Mouse (Mus musculus): ENCODE results near the gene Rrn3.
A peak's percentile ranks its signal among the peaks of the same experiment; 100 is the strongest.
"Not testable (repeated sequence)": the region's sequence is repeated elsewhere in the genome, so short reads cannot be mapped to it uniquely, and the experiment has no call there.

Gene Rrn3

DNA sequence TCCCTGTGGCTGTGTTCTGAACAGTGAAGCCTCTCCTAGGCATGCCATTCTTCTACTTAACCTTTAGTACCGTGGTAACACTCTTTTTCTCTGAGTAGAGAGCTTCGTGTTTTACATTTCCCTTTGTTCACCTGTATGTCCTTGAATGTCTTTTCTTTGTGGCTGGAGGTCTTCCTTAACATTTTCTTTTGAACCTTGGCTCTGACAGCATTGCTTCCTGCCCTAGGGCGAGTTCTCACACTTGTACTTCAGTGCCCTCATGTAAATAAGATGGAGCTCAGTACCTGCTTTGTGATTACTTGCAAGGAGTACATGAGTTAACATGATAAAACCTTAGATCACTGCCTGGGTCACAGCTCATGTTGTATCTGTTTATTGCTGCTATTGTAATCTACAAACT, 5.4 kb downstream of the Rrn3 start:
- no peak for DNase-seq (ENCODE audit: low spot score)

DNA sequence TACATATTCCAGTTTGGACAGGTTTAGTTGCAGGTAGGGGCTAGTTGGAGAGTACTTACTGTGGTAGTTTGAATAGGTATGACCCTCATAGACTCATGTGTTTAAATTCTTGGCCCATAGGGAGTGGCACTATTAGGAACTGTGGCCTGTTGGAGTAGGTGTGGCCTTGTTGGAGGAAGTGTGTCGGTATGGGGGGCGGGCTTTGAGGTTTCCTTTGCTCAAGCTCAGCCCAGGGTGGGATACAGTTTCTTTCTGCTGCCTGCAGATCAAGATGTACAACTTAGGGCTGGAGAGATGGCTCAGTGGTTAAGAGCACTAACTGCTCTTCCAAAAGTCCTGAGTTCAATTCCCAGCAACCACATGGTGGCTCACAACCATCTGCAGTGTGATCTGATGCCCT, 12.9 kb downstream of the Rrn3 start:
- not testable (repeated sequence) for DNase-seq (ENCODE audit: low spot score)

DNA sequence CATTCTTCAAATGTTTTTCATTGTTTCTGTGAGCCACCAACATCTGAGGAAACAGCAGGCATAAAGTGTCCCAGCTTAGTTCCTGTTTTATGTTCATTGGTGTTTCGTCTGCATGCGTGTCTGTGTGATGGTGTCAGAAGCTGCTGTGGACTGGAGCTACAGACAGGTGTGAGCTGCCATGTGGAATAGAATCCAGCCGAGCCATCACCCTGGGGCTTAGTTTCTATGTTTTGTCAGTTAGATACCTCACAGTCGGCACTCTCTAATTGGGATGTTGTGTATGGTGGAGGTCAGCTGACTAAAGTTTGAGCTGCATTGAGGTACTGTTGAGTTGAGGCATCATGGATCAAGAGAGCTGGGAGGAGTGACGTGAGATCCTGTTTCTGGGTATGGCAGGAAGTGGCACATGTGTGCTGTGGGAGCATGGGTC, 16.3 kb downstream of the Rrn3 start:
- no peak for DNase-seq (ENCODE audit: low spot score)

DNA sequence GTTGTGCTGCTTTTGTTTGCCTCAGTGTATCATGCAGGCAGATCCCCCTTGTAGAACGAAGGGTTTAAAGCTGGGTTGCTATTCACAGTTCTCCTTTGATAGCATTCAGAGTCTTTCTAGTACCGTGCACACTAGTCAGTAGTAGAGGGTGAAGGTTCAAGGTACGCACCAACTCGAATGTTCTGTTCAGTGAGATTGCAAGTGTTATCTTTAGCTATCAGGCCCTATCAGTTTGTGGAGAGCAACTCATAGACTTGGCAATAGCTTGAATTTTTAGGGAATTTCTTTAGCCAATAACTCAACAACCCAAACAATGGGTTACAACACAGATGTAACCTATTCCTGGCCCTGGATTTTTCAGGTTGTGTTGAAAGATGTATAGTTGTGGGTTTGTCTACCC, 20.7 kb downstream of the Rrn3 start:
- no peak for DNase-seq (ENCODE audit: low spot score)

DNA sequence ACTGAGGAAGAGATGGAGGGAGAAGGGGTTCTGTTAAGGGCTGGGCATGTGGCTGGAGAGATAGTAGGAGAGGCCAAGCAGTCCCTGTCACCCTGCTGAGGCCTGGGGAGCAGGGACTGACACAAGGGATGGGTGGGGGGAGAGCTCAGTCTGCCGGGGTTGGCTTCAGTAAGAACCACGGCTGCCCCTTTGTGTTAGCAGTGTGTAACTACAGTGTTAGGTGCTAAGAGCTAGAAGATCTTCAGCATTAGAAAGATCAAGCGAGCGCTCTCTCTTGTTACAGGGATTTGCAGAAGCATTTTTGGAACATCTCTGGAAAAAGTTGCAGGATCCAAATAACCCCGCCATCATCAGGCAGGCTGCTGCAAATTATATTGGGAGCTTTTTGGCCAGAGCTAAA, 24.2 kb downstream of the Rrn3 start:
- DNase-seq (ENCODE audit: low spot score) = no peak

DNA sequence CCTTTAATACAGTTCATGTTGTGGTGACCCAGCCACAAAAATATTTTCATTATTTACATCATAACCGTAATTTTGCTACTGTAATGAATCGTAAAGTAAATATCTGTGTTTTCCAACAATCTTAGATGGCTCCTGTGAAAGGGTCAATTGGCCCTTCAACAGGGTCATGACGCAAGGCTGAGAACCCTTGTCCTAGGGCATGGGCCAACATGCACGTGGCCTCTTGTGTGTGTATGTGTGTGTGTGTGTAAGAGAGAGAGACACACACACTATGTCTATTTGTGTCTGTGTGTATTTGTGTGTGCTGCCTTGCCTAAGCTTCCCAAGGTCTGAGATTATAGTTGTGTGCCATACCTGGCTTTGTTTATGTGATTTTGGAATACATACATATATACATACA, 27.1 kb downstream of the Rrn3 start:
- no peak for DNase-seq (ENCODE audit: low spot score)

DNA sequence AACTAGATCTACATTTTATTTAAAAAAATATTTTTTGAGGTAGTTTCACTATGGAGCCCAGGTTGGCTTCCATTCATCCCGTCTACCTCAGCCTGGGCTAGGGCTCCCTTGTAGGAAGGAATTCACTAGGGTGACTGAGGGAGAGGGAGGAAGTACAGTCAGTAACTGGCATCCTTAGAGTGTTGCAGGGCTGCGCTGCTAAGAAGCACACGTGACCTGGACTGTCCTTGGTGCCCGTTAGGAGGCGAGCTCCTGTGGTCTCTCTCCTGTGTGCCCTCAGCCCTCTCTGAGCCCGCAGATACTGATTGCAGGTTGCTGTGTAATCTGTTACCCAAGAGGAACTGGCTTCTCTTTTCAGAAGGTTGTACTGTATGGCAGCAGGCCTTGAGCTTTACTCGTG, 27.9 kb downstream of the Rrn3 start:
- no peak for DNase-seq (ENCODE audit: low spot score)

DNA sequence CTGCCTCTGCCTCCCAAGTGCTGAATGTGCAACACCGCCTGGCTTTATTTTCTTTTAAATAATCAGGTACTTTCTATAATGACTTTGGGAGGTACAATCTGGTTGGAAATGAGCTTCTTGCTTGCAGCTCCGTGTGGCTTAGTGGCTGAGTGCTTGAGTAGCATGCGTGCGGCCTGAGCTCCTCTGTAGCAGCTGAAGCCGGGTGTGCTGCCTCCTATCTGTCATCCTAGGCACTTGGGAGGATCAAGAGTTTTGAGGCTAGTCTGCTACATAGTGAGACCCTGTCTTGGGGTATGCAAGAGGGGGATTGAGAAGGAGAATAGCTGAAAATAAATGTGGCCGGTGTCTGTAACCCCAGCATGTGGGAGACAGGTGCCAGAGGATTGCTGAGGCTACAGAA, 31.6 kb downstream of the Rrn3 start:
- DNase-seq (ENCODE audit: low spot score) = no peak

DNA sequence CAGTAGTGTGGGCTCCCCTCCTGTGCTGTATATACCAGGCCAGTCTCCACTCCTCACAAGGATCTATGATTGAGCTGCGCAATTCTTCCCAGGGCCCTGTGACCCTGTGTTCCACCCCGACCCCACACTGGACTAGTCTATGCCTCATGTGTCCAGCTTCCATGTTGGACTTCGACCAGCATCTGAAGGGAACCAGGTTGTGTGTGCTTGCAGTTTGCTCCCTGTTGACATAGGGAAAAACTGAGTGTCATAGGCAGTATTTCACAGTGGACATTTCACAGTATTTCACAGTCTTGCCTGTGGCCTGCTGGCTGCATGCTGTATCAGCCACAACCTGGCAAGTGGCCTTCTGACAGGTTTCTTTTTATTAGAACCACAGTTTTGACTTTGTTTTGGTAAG, 32.7 kb downstream of the Rrn3 start:
- no peak for DNase-seq (ENCODE audit: low spot score)

DNA sequence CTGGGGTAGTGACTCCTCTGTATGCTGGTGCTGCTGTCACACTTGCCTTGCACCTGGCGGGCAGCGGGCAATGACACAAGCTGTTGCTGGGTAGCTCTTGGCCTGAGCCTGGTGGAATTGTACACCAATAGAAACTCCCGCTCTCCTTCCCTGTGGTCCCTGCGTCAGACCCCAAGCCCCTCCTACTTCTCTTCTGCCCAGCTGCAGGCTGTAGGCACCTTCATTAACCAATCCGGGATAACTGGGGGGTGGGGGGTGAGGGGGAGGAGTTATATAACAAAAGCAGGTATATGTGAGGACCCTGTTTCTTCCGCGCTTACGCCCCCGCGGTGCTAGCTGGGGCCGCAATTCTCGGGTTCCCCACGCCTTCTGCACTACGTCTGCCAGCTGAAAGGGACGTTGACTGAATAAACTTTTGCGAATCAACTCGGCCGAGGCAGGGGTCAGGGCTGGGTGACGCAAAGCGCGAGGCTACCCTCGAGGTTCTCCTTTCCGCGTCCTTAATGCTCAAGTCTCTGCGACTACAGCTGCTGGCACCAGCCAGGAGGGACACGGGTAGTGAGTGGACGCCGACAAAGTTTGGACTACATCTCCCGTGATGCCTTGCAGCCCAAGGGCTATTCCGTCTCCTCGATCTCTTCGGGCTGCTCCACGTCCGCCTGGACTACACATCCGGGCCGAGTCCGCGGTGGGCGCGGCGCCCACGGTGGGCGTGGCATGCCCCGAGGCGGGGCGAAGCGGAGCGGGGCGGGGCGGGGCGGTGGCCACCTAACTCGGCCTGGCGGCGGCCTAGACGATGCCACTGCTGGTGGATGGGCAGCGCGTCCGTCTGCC, 38.3 kb downstream of the Rrn3 start, which contains the start of gene Ntan1:
Gene Ntan1 (plus strand): TSS at position 286 of the 834 bp plus-strand sequence.
- DNase-seq (ENCODE audit: low spot score) = peak; percentile 96

DNA sequence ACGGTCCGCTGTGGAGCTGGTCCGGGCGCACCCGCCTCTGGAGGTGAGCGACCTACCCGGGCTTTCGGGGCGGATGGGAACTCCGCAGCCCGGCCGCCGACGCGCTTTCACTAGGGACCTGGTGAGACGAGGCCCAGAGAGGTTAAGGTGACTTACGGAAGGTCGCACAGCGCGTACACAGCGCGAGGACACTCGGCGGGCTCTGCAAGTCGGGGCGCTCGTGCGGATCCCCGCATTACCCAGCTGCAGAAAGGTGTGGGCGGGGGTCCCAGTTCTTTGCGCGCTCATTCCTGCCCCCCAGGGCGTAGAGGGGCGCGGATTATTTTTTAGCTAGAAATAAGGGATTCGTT, 38.9 kb downstream of the Rrn3 start:
- DNase-seq (ENCODE audit: low spot score) = no peak

DNA sequence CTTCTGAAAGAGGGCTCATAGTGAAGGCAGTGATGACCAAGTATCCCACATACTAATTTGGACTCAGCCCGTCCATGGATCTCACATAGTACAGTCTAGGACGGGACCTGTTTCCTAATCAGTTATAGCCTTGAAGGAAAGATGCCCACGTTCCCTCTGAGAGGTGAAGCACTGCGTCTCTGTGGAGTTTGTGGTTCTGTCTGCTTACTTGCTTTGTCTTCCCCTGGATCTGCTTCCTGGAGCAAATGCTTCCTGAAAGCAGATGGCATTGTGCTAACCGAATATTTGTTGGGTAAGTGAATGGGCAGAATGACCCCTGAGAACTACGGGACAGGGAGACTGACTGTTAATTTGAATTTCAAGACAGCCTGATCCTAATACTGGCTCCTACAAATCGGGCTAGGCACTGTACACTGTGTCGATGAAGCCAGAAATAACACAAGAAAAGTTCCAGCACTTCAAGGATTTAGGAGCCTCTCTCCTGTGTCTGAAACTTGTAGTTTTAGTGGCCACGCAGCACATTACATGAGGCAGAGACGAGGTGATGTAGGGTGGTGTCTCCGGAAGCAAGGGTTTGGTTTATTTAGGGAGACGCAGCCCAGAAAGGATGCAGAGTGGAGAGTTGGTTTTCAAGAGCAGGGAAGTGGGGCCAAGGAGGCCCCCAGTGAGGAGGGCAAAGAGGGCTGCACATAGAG, 39.4 kb downstream of the Rrn3 start:
- no peak for DNase-seq (ENCODE audit: low spot score)

DNA sequence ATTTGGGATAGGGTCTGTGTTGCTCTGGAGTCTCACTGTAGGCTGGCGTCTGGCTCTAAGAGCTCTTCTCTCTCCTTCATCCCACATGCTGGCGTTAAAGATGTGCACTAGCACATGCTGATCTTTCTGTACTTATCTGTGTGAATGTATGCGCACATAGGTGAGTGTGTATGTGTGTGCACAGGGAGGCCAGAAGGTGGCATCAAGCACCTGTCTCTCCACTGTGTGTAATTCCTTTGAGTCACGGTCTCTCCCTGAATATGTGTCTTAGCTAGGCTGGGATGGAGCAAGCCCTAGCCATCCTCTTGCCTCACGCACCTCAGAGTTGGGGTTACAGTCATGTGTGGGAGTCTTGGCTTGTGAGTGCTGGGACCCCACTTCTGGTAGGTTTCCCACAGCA, 40.3 kb downstream of the Rrn3 start:
- no peak for DNase-seq (ENCODE audit: low spot score)

DNA sequence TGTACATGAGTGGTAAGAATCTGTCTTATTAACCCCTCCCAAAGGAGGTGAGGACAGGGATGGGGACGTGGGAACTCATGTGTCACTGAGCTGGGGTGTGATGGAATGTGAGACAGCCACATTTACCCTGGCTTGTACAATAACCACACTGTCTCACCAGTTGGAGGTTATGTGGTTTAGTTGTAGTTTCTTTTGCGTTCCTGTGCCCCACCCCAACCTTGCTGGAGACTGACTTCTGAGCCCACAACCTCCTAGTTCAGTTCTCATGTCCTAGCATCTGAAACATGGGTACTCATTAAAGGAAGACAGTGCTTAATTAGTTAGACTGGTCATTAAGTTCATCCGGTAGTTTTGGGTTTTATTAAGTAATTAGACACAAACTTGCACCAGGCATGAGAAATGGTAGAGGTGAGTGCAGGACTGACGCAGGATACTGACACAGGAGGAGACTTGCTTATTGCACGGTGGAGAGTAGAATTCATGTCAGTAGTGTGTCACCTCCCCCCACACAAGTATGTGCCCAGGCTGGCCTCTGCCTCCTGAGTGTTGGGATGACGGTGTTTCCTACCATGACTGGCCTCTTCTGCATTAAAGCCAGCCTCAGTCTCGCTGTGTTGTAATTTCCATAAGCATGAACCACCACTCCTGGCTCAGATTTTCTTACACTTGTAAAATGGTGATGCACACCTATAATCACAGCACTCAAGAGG, 45.4 kb downstream of the Rrn3 start:
- no peak for DNase-seq (ENCODE audit: low spot score)

DNA sequence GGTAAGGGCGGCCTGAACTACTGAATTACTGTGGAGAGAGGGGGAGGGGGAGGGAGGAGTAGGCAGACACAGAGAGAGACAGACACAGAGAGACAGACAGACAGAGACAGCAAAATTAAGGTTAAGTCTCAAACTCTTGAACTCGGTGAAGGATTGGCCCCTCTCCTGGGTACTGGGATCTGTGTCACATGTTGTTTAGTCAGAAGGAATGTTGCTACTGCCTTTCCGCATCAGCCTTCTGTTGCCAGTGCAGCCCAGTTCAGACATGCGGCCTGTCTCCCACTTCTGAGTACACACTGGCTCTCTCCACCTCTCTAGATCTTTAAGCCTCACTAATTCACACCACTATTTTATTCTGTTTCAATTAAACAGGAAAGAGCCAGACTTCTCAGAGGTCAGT, 46.0 kb downstream of the Rrn3 start:
- no peak for DNase-seq (ENCODE audit: low spot score)

DNA sequence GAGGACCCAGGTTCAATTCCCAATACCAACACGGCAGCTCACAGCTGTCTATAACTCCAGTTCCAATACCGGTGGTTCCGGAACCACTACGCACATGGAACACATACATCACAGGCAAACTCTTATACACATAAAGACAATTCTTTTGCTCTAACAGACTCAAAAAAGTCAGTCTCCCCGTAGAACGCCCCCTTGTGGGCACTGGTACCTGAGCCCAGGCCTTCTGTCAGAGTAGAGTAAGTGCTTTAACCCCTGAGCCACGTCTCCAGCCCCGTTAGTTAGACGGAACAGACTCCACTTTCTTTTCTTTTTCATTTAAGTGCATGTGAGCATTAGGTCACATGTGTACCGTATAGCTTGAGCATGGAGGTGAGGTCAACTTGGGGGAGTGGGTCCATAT, 49.9 kb downstream of the Rrn3 start:
- no peak for DNase-seq (ENCODE audit: low spot score)

DNA sequence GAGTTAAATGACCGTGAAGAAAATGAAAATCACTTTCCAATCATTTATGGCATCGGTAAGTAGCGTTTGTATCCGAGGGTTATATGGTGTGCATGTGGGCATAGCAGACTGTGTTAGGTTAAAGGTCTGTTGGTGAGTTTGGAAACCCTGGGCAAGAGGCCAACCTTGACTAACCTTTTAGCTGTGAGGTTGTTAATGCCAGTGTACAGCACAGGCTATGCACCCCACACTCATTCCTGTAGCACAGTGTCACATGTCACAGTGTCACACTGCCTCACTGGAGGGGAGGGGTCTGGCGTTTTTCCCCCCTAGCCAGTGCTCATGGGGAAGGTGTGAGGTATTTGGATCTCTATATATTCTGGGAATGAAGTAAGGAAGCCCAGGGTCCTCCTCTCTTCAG, 51.1 kb downstream of the Rrn3 start:
- no peak for DNase-seq (ENCODE audit: low spot score)

DNA sequence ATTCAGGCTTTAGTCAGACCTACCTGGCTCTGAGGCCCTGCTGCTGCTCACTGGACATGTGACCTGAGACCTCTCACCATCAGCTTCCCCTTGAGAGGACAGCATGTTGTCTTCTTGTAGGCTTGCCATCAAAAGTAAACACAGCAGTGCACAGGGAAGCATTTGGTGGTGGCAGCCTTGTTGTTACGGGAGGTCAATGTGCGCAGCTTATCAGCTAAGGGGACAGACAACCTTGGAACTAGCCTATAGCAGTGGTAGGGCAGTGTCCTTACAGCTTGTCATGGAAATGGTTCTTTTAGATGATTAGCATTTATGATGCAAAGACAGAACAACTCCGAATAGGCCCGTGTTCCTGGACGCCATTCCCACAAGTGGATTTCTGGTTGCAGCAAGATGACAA, 53.9 kb downstream of the Rrn3 start:
- no peak for DNase-seq (ENCODE audit: low spot score)

DNA sequence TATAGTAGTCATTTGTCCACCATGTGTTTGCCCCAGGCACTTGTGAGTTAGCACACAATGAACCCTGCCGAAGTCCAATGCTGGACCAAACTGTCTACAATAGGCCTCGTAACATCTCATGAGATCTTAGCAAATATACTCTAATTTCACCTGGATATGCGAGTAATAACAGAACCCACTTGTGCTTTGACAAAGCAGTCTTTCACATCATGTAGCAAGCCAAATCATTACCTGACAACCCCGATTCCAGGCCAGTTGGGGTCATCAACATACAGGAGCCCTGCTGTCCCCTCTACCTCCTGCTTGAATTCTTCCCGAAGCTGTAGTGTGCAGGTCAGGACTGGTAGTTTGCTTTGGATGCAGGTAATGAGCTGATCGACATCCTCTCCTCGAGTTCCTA, 59.5 kb downstream of the Rrn3 start:
- no peak for DNase-seq (ENCODE audit: low spot score)

DNA sequence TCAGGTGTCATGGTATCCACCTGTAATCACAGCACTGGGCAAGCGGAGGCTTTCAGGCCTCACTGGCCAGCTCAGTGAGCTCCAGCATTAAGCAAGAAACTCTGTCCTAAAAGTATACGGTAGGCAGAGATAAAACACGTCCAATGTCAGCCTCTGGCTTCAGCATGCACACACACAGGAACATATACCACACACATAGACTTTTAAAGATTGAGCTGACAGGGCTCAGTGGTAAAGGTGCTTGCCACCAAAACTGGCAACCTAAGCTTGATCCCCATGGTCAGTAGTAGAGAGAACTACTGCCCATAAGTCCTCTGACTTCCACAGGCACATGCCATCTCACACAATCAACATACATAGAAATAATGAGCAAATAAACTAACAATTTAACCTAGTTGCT, 60.4 kb downstream of the Rrn3 start:
- no peak for DNase-seq (ENCODE audit: low spot score)

DNA sequence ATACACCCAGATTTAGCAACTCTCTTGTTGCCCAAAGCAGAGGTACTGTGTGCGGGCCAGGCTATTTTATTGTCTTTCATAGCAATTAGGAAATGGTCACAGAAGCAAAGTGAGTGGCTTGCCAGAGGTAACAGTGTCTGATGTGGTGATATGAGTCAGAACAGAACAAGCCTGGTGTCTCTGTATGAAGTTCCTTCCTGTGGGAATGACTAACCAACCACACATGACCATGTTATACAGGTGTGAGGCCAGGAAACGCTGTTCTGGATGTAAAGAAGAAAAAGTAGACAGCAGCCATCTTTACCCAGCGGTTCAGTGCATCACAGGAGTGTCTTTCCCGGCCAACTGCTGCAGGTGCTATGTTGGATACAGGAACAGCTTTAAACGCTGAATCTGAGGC, 64.5 kb downstream of the Rrn3 start:
- no peak for DNase-seq (ENCODE audit: low spot score)

DNA sequence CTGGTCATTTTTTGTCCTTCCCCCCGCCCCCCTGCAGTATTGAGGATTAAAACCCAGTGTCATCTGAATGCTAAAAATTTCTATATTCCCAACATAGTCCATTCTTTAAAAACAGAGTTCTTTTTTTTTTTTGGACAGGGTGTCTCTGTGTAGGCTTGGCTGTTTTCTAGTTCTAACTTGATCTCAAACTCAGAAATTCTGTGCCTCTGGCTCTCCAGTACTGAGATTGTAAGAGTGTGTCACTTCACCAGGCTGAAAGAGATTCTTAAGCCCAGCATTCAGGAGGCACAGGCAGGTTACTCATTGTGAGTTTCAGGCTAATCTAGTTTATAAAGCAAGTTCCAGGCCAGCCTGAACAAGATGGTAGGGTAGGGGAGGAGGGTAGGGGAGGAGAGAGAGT, 66.2 kb downstream of the Rrn3 start:
- no peak for DNase-seq (ENCODE audit: low spot score)

DNA sequence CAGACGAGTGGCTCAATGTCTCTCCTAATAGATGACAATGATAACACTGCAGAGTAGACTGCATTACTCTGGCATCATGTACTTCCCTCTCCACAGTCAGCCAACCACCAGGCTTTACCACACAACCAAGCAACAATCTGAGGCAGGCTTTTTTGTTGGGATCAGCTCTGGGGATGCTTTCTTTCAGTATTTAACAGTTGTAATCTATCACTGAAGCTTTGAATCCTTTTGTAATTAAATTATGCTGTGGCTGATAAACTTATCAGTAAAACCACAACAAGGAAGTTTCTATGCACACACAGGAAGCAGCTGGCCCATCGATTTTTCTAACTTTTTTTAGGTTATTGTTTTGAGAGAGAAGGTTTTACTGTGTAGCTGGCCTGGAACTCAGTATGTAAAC, 67.8 kb downstream of the Rrn3 start:
- DNase-seq (ENCODE audit: low spot score) = no peak

Measured in ovary, adult 18-20 months (tissue).